Mouse (Mus musculus) heart, adult 9 months (tissue): ENCODE measurements at regions not wholly inside any gene's neighbourhood (a gene's known extent, or its start where the extent isn't known, plus 50 kb on each side); places are given as distances from the start of the nearest gene placed in this dataset.

Source experiments
- DNase-seq, 2 experiments: peaks; one replicate each; pipeline ENCODE4 v3.0.0; 2022; ENCODE audit warnings: low spot score in 2 of 2

GRCm38 (mm10) chr13:99583841-99584240 is 67.5 kb upstream of the Map1b start:
- no peak for DNase-seq

DNA sequence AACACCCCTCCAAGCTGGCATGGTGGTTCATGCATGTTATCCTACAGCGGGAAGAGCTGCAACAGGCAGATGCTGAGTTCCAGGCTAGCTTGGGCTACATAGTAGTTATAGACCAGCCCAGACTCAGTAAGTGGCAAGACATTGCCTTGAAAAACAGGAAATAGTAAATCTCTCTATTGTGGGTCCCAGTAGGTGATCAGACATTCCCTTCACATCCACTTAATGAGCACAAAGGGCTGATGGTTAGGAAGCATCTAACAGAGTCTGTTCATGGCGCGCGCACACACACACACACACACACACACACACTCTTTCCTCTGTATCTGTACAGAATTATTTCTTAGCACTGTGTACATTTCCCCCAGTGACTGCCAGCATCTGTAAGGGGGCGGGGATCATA is 64.0 kb upstream of the Map1b start:
- no peak for DNase-seq

- no peak for DNase-seq
Observed at GRCm38 (mm10) chr13:99579596-99580175, 63.3 kb upstream of the Map1b start.

DNA sequence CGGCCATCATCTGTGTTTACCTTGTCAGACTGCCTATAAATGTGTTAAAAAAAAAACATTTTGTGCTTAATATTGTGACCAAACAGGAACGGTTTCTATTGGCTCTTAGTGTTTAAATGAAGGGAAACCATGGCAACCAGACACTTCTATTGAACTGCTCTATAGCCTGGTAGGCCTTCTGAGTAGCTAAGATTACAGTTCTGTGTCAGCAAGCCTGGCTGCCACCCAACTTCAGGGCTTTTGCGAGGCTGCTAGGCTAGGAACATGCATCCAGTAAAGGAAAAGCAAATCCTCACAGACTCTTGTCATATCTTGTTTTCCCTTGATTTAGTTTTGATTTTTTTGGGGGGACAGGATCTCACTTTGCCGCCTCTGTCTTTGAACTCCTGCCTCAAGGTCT is 61.3 kb upstream of the Map1b start:
- no peak for DNase-seq

DNA sequence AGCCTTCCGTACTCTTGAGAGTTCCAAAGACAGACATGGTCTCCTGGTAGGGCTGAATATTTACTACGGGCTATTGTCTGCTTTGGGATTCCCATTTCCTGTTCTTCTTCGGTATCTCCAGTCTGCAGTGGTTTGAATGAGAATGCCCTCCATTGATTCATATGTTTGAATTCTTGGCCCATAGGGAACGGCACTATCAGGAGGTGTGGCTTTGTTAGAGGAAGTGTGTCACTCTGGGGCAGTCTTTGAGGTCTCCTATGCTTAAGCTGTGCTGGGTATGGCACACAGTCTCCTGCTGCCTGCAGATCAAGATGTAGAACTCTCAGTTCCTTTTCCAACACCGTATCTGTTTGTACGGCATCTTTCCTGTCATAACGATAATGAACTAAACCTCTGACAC is 56.7 kb upstream of the Map1b start:
- DNase-seq: no peak

GRCm38 (mm10) chr13:99572381-99572780 is 56.0 kb upstream of the Map1b start:
- DNase-seq: no peak
